24 mouse cellular contexts compared by ENCODE assay signal in the genomic region with DNA sequence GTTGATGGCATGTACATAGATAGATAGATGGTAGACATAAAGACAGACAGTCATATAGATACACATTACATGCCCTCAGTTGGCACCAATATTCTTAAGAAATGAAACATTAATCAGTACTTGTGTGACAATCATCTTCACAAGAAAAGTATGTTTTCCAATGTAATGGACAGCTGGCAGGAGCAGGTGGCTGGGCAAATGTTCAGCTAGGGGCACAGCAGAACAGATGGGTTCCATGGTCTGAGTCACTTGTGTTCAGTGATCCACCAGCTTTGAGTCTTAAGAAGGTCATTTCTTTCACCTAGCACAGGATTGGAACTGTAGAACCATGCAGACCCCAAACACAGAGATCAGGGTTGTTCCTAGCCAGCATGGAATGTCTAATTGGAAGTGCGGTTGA.
DNase-seq lines count a peak whose midpoint lies in the region; ATAC-seq and TF ChIP-seq lines count a peak whose summit lies in the region.
"Had no signal": no experiment of that assay in that cellular context is flagged by ENCODE, and none has a peak within 500 bp of the region (broad histone marks: within the 10 kb centered on the region; RNA-seq: fewer than 3 reads in every experiment).

No protein-coding gene starts in this region.

- TF ChIP-seq CTCF in midbrain, postnatal 0 days (IDR thresholded peaks at IDR 0.05): no peak

- H3K4me3 ChIP-seq in midbrain, postnatal 0 days (ENCODE audit: low read depth, low read length): no peak overlapping the region
- no peak overlapping the region for H3K4me3 ChIP-seq in midbrain, embryonic 11.5 days (ENCODE audit: low read depth, low read length)
- H3K4me3 ChIP-seq: embryonic facial prominence, embryonic 10.5 days; hindbrain, embryonic 13.5 days; limb, embryonic 15.5 days; lung, embryonic 15.5 days; stomach, embryonic 15.5 days had no signal

- no peaks in the 10 kb centered on the region for H3K4me1 ChIP-seq in midbrain, postnatal 0 days (ENCODE audit: insufficient read depth, low read length)
- H3K4me1 ChIP-seq in midbrain, embryonic 11.5 days (ENCODE audit: control insufficient read depth, insufficient read depth, low read length): no peaks in the 10 kb centered on the region
- H3K4me1 ChIP-seq: embryonic facial prominence, embryonic 10.5 days; hindbrain, embryonic 13.5 days; limb, embryonic 15.5 days; lung, embryonic 15.5 days; stomach, embryonic 15.5 days had no signal

- no peak overlapping the region for H3K9ac ChIP-seq in midbrain, postnatal 0 days (replicated peaks; ENCODE audit: low read length, poor library complexity, severe bottlenecking)
- H3K9ac ChIP-seq in midbrain, embryonic 11.5 days (ENCODE audit: low read length): no peak overlapping the region
- H3K9ac ChIP-seq: forebrain, postnatal 0 days; hindbrain, embryonic 13.5 days; limb, embryonic 15.5 days; liver, embryonic 14.5 days; lung, embryonic 15.5 days; stomach, embryonic 15.5 days had no signal

- WGBS in midbrain, postnatal 0 days: 88% methylated on average over 1 of the region's 1 CpGs
- WGBS in midbrain, embryonic 11.5 days: 97% methylated on average over 1 of the region's 1 CpGs

- no peaks in the 10 kb centered on the region for H3K9me3 ChIP-seq in midbrain, postnatal 0 days (ENCODE audit: low read length)
- no peaks in the 10 kb centered on the region for H3K9me3 ChIP-seq in midbrain, embryonic 11.5 days (ENCODE audit: control insufficient read depth, low read length)
- H3K9me3 ChIP-seq: embryonic facial prominence, embryonic 10.5 days; hindbrain, embryonic 13.5 days; limb, embryonic 15.5 days; lung, embryonic 15.5 days; stomach, embryonic 15.5 days had no signal

- H3K27me3 ChIP-seq in midbrain, postnatal 0 days (ENCODE audit: insufficient read depth, low read length): no peaks in the 10 kb centered on the region
- no peaks in the 10 kb centered on the region for H3K27me3 ChIP-seq in midbrain, embryonic 11.5 days (ENCODE audit: control insufficient read depth, insufficient read depth, low read length)
- H3K27me3 ChIP-seq: hindbrain, embryonic 13.5 days; limb, embryonic 15.5 days; lung, embryonic 15.5 days; stomach, embryonic 15.5 days had no signal

- DNase-seq in cerebellum, adult 11 months: peak; percentile 16
- DNase-seq in midbrain, postnatal 0 days (ENCODE audit: low spot score): peak; percentile 46
- DNase-seq in midbrain, embryonic 11.5 days (ENCODE audit: low spot score, missing footprints): no peak
- DNase-seq in cerebellum, postnatal 25 days: peak; percentile 68 to 78
- peak; percentile 9 to 12 for DNase-seq in layer of hippocampus, postnatal 36 days
- no peak for DNase-seq in left cerebral cortex, adult 18-20 months (ENCODE audit: low spot score in 2 of 2)
- DNase-seq in spleen, postnatal 4 days (ENCODE audit: low spot score in 2 of 2): no peak
- DNase-seq: adrenal gland, postnatal 10 days; forebrain, postnatal 0 days; gastrocnemius, postnatal 36 days; kidney, adult 2 months; kidney, postnatal 14 days; lung, postnatal 36 days; thymus, adult 18-20 months; thymus, postnatal 36 days had no signal

- ATAC-seq in cerebellum, adult (ENCODE audit: insufficient number of reproducible peaks, low FRiP score, low TSS enrichment): no peak
- no peak for ATAC-seq in midbrain, postnatal 0 days (ENCODE audit: low FRiP score)
- ATAC-seq in midbrain, embryonic 11.5 days (ENCODE audit: low FRiP score): no peak
- ATAC-seq: forebrain, postnatal 0 days; inflammation-experienced regulatory T-cells, adult 6 months; midbrain, embryonic 16.5 days had no signal

- no peak overlapping the region for H3K27ac ChIP-seq in midbrain, postnatal 0 days (ENCODE audit: low read depth, low read length)
- no peak overlapping the region for H3K27ac ChIP-seq in midbrain, embryonic 11.5 days (ENCODE audit: low read depth, low read length)
- H3K27ac ChIP-seq: embryonic facial prominence, embryonic 10.5 days; hindbrain, embryonic 13.5 days; limb, embryonic 15.5 days; liver, embryonic 14.5 days; lung, embryonic 15.5 days; stomach, embryonic 15.5 days had no signal

- H3K4me2 ChIP-seq in midbrain, postnatal 0 days (ENCODE audit: low read depth, low read length, poor library complexity, severe bottlenecking): no peak overlapping the region
- H3K4me2 ChIP-seq in midbrain, embryonic 11.5 days: no peak overlapping the region
- H3K4me2 ChIP-seq: hindbrain, embryonic 13.5 days; limb, embryonic 15.5 days; lung, embryonic 15.5 days; stomach, embryonic 15.5 days had no signal

- H3K36me3 ChIP-seq in midbrain, postnatal 0 days (ENCODE audit: insufficient read depth, low read length): no peaks in the 10 kb centered on the region
- no peaks in the 10 kb centered on the region for H3K36me3 ChIP-seq in midbrain, embryonic 11.5 days (ENCODE audit: control insufficient read depth, insufficient read depth, low read length)
- H3K36me3 ChIP-seq: embryonic facial prominence, embryonic 10.5 days; hindbrain, embryonic 13.5 days; limb, embryonic 15.5 days; lung, embryonic 15.5 days; stomach, embryonic 15.5 days had no signal

Comparison
In these comparisons a context has a peak if more than half of its experiments do, and no peak if none do; other contexts are left out.
1. DNase-seq: peak in cerebellum, adult 11 months (single experiment), midbrain, postnatal 0 days (single experiment), cerebellum, postnatal 25 days (2 of 2) and layer of hippocampus, postnatal 36 days (2 of 2); none in midbrain, embryonic 11.5 days (single experiment), left cerebral cortex, adult 18-20 months (0 of 2) and spleen, postnatal 4 days (0 of 2).